Mouse (Mus musculus) embryonic fibroblast, embryonic 13.5 days (primary cell): ENCODE results near the gene Tmem200b.

Experiments
- CTCF ChIP-seq: IDR thresholded peaks from 2 replicates; pipeline ENCODE4 v1.5.1; 2011; ENCODE audit warnings: mild to moderate bottlenecking, control low read depth, low read length, moderate library complexity, borderline replicate concordance; ENCODE audit not compliant: insufficient read depth
- POLR2A ChIP-seq: IDR thresholded peaks from 2 replicates; pipeline ENCODE4 v1.6.1; 2011; ENCODE audit warnings: low read depth, mild to moderate bottlenecking, control low read depth, low read length, moderate library complexity

GRCm38 (mm10) chr4:131883571-131883970, 38.0 kb upstream of the Tmem200b start:
- no peak for TF ChIP-seq POLR2A
- TF ChIP-seq CTCF: no peak
